Mouse (Mus musculus): ENCODE results near the gene Majin. TPM values are rescaled to one million over a fixed set of nuclear protein-coding genes. Genes with fewer than 3 reads are reported as not detected.

Majin gene
- polyA plus RNA-seq, 1 experiment = 1.7 TPM

DNA sequence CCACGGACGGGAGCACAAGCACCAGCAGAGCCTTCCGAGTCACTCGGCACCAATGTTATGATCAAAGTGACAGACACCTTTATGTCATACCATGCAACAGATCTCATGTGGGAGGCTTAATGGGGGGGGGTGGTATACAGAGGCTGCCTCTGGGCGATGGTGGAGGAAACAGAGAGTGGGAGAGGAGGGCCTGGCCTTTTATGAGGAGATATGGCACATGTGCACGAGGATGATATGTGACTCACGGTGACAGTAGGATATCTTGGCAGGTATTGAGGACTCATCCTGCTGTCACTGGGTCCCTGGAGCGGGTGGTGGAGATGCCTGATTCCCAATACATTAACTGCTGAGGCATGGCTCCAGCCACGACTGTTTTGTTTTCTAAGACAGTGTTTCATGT lies 29.0 kb upstream of the Majin start:
- WGBS = 85% methylated on average over 9 of the region's 9 CpGs

DNA sequence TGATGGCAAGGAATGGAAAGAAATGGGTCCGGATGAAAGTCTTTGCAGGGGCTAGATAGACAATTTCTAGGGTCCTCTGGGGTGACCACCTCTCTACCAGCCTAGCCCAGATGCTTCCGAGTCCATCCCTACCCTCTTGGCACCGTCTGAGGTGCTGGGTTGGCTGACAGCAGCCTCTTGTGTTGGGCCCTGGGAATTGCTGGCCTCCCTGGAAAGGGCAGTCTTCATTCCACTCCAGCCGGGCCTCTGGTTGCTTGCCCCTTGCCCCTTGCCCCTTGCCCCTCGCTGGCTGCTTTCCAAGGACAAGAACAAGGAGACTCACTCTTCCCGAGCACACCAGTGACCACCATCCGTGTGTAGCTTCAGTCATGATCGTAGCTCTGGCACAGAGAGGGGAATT lies 27.8 kb upstream of the Majin start:
- 63% methylated on average over 8 of the region's 8 CpGs for WGBS
- H3K27me3 ChIP-seq (ENCODE audit: control insufficient read depth, insufficient read depth, low read length) = no peaks in the 10 kb centered on the region
- H3K36me3 ChIP-seq (ENCODE audit: control insufficient read depth, insufficient read depth, low read length) = no peaks in the 10 kb centered on the region
- peaks cover 4% of the 10 kb centered on the region; the same call in 1 of the 2 replicates for H3K4me1 ChIP-seq (ENCODE audit: control insufficient read depth, insufficient read depth, insufficient read length, low read length)
- H3K4me3 ChIP-seq (ENCODE audit: low read depth, low read length) = no peak overlapping the region
- TF ChIP-seq POLR2A (IDR thresholded peaks at IDR 0.05; ENCODE audit: low read depth, low read length) (no peak), CTCF (IDR thresholded peaks at IDR 0.05; ENCODE audit: extremely low read depth, insufficient read length, insufficient replicate concordance, low read depth, low read length) (peak; percentile 13; the same call in 1 of the 2 replicates)
- no peak overlapping the region for H3K27ac ChIP-seq (ENCODE audit: insufficient read depth, low read depth, low read length)

More for the DNA sequence above, 29.0 kb upstream of the Majin start:
- Histone ChIP-seq H3K4me1 (ENCODE audit: control insufficient read depth, insufficient read depth, insufficient read length, low read length) (peaks cover 4% of the 10 kb centered on the region; the same call in 1 of the 2 replicates), H3K27ac (ENCODE audit: insufficient read depth, low read depth, low read length) (no peak overlapping the region), H3K36me3 (ENCODE audit: control insufficient read depth, insufficient read depth, low read length) (no peaks in the 10 kb centered on the region), H3K4me3 (ENCODE audit: low read depth, low read length) (no peak overlapping the region), H3K27me3 (ENCODE audit: control insufficient read depth, insufficient read depth, low read length) (no peaks in the 10 kb centered on the region)
- TF ChIP-seq CTCF (IDR thresholded peaks at IDR 0.05; ENCODE audit: extremely low read depth, insufficient read length, insufficient replicate concordance, low read depth, low read length) (no peak), POLR2A (IDR thresholded peaks at IDR 0.05; ENCODE audit: low read depth, low read length) (no peak)

DNA sequence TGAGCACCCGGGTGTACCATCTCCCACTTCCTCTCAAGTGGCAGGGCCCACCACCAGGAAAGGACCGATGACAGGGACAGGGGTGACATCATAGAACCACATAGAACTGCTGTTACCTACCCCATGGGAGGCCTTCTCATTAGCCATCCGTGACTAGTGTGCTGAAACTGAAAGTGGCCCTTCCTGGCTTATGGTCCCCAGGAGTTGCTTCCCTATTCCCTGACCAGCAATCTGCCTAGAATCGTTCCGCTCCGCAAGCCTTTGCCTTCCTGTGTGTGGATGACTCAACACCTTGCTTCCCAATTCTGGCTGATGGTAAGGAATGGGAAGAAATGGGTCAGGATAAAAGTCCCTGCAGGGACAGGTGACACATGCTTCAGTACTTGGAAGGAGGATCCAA lies 27.0 kb upstream of the Majin start:
- no peaks in the 10 kb centered on the region for H3K27me3 ChIP-seq (ENCODE audit: control insufficient read depth, insufficient read depth, low read length)
- no peak overlapping the region for H3K27ac ChIP-seq (ENCODE audit: insufficient read depth, low read depth, low read length)
- H3K36me3 ChIP-seq (ENCODE audit: control insufficient read depth, insufficient read depth, low read length) = no peaks in the 10 kb centered on the region
- TF ChIP-seq CTCF (IDR thresholded peaks at IDR 0.05; ENCODE audit: extremely low read depth, insufficient read length, insufficient replicate concordance, low read depth, low read length) = no peak
- no peak for TF ChIP-seq POLR2A (IDR thresholded peaks at IDR 0.05; ENCODE audit: low read depth, low read length)
- 40% methylated on average over 6 of the region's 6 CpGs for WGBS
- peaks cover 10% of the 10 kb centered on the region; the same call in 1 of the 2 replicates for H3K4me1 ChIP-seq (ENCODE audit: control insufficient read depth, insufficient read depth, insufficient read length, low read length)
- H3K4me3 ChIP-seq (ENCODE audit: low read depth, low read length) = no peak overlapping the region

DNA sequence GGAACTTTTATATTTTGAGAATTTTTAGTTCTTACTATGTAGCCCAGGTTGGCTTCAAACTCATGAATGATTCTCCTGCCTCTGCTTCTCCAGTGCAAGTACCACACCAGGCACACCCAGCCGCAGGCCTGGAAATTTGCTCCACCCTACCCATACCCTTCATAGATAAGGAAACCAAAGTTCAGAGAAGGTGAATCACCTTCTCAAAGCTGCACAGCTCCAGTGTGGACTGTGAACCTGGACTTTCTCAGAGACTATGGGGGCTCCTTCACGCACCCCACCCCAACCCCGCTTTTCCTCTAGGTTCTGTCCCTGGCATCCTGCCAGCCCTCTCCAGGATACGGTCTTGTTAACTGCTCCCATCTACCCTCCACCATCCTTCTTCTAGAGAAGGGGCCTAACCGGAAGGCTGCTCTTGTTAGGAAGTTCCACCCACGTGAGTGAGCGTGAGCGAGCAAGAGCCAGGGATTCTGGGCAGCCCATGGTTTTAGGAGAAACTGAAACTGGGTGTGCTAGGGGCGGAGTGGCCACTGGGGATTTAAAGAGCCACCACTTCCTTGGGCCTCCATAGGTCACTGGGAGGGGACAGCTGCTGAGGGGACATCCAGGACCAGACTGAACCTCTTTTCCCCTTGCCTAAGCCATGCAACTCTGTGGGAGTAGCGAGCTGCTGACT lies 20.2 kb upstream of the Majin start:
- H3K36me3 ChIP-seq (ENCODE audit: control insufficient read depth, insufficient read depth, low read length) = peaks cover 7% of the 10 kb centered on the region; the same call in 1 of the 2 replicates
- H3K27ac ChIP-seq (ENCODE audit: insufficient read depth, low read depth, low read length) = peak overlapping the region; percentile 94
- H3K4me3 ChIP-seq (ENCODE audit: low read depth, low read length) = peak overlapping the region; percentile 59
- WGBS = 16% methylated on average over 10 of the region's 10 CpGs
- TF ChIP-seq CTCF (IDR thresholded peaks at IDR 0.05; ENCODE audit: extremely low read depth, insufficient read length, insufficient replicate concordance, low read depth, low read length) = no peak
- H3K27me3 ChIP-seq (ENCODE audit: control insufficient read depth, insufficient read depth, low read length) = no peaks in the 10 kb centered on the region
- H3K4me1 ChIP-seq (ENCODE audit: control insufficient read depth, insufficient read depth, insufficient read length, low read length) = peaks cover 23% of the 10 kb centered on the region

DNA sequence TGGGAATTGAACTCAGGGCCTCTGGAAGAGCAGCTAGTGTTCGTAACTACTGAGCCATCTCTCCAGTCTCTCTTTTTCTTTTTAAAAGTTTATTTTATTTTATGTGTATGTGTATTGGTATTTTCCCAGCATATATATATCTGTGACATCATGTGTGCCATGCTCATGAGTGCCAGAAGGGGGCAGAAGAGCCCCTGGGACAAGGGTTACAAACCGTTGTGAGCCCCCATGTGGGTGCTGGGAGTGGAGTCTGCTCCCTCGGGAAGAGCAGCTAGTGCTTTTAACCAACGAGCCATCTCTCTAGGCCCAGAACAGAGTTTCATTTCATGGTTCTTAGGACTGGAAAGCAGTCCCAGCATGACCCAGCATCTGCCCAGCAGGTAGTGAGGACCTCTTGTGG lies 17.4 kb upstream of the Majin start:
- WGBS = 83% methylated on average over 4 of the region's 4 CpGs
- H3K36me3 ChIP-seq (ENCODE audit: control insufficient read depth, insufficient read depth, low read length) = peaks cover 10% of the 10 kb centered on the region
- no peak for TF ChIP-seq POLR2A (IDR thresholded peaks at IDR 0.05; ENCODE audit: low read depth, low read length)
- TF ChIP-seq CTCF (IDR thresholded peaks at IDR 0.05; ENCODE audit: extremely low read depth, insufficient read length, insufficient replicate concordance, low read depth, low read length) = peak; percentile 54; the same call in 1 of the 2 replicates

DNA sequence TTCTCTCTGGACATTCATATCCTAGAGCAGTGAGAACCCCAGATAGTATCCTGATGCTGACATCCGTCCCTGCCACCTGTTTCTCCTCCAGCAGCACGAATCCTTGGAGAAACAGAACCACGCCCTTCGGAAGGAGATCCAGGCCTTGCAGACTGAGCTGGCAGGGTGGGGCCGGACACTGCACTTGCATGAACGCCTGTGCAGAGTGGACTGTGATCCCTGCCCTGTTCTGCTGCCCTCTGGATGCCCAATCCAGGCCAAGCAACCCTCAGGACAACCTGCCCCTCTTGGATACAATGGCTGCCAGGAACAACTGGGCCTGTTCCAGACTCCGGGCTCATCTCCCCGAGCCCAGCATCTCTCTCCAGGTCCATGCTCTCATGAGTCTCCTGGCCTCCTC lies 13.0 kb upstream of the Majin start:
- H3K27ac ChIP-seq (ENCODE audit: insufficient read depth, low read depth, low read length) = peak overlapping the region; percentile 80
- 31% methylated on average over 8 of the region's 8 CpGs for WGBS
- no peaks in the 10 kb centered on the region for H3K27me3 ChIP-seq (ENCODE audit: control insufficient read depth, insufficient read depth, low read length)
- H3K36me3 ChIP-seq (ENCODE audit: control insufficient read depth, insufficient read depth, low read length) = peaks cover 13% of the 10 kb centered on the region
- peaks cover 26% of the 10 kb centered on the region for H3K4me1 ChIP-seq (ENCODE audit: control insufficient read depth, insufficient read depth, insufficient read length, low read length)
- no peak overlapping the region for H3K4me3 ChIP-seq (ENCODE audit: low read depth, low read length)
- TF ChIP-seq CTCF (IDR thresholded peaks at IDR 0.05; ENCODE audit: extremely low read depth, insufficient read length, insufficient replicate concordance, low read depth, low read length) (no peak), POLR2A (IDR thresholded peaks at IDR 0.05; ENCODE audit: low read depth, low read length) (no peak)

More for the DNA sequence above, 17.4 kb upstream of the Majin start:
- Histone ChIP-seq H3K4me1 (ENCODE audit: control insufficient read depth, insufficient read depth, insufficient read length, low read length) (peaks cover 39% of the 10 kb centered on the region), H3K27ac (ENCODE audit: insufficient read depth, low read depth, low read length) (no peak overlapping the region), H3K27me3 (ENCODE audit: control insufficient read depth, insufficient read depth, low read length) (no peaks in the 10 kb centered on the region), H3K4me3 (ENCODE audit: low read depth, low read length) (peak overlapping the region; percentile 7; the same call in 1 of the 2 replicates)

DNA sequence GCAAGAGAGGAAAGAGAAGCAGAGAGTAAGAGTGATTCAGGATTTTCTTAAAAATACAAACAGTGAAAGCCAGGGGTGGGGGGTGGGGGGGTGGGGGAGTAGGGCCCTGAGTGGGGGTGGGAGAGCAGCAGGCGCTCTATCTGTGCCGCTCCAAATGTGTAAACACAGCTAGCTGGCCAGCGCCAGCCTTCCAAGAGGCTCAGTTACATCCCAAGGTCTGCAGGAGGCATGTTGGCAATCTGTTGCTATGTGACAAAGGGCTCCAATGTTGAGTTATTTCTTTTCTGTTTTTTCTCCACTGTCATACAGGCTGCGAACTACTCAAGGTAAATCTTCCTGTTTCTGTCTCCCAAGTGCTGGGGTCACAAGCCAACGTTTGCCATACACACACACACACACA lies 9.4 kb upstream of the Majin start:
- 37% methylated on average over 5 of the region's 5 CpGs for WGBS
- no peak for TF ChIP-seq CTCF (IDR thresholded peaks at IDR 0.05; ENCODE audit: extremely low read depth, insufficient read length, insufficient replicate concordance, low read depth, low read length)
- H3K27ac ChIP-seq (ENCODE audit: insufficient read depth, low read depth, low read length) = no peak overlapping the region
- H3K27me3 ChIP-seq (ENCODE audit: control insufficient read depth, insufficient read depth, low read length) = no peaks in the 10 kb centered on the region
- H3K36me3 ChIP-seq (ENCODE audit: control insufficient read depth, insufficient read depth, low read length) = peaks cover 7% of the 10 kb centered on the region
- peaks cover 15% of the 10 kb centered on the region for H3K4me1 ChIP-seq (ENCODE audit: control insufficient read depth, insufficient read depth, insufficient read length, low read length)
- no peak overlapping the region for H3K4me3 ChIP-seq (ENCODE audit: low read depth, low read length)
